Mouse (Mus musculus) cortical plate, adult 2 months (tissue): Measurements from ENCODE around the gene Unc5a. TPM values are rescaled to one million over a fixed set of nuclear protein-coding genes. Genes with fewer than 3 reads are reported as not detected.
A peak's percentile ranks its signal among the peaks of the same experiment; 100 is the strongest.

ENCODE experiments used
- H3K27ac ChIP-seq: fragments of 200-500 bp; 2 replicates; pipeline ENCODE4 v1.5.1; 2012; ENCODE audit warnings: low read length, control low read depth, inconsistent platforms; ENCODE audit not compliant: insufficient read depth
- H3K4me1 ChIP-seq: fragments of 200-500 bp; 2 replicates; pipeline ENCODE4 v1.6.1; 2011; ENCODE audit warnings: low read length; ENCODE audit not compliant: control insufficient read depth, insufficient read depth
- H3K4me3 ChIP-seq: fragments of 200-500 bp; 2 replicates; pipeline ENCODE4 v1.5.1; 2011; ENCODE audit warnings: mild to moderate bottlenecking, low read length, control low read depth; ENCODE audit not compliant: insufficient read depth
- CTCF ChIP-seq: fragments of 200-500 bp; IDR thresholded peaks from 2 replicates; pipeline ENCODE4 v1.5.1; 2011; ENCODE audit warnings: mild to moderate bottlenecking, control low read depth, low read length; ENCODE audit not compliant: insufficient read depth; ENCODE audit errors: extremely low read depth
- POLR2A ChIP-seq: fragments of 200-500 bp; IDR thresholded peaks from 2 replicates; pipeline ENCODE4 v1.6.1; 2011; ENCODE audit warnings: mild to moderate bottlenecking, low read length, control low read depth; ENCODE audit not compliant: insufficient read depth; ENCODE audit errors: extremely low read depth
- polyA plus RNA-seq: library from polyadenylated mRNA; depleted of rRNA; stranded (reverse); fragments of >200 nt; gene quantifications from 2 replicates; pipeline ENCODE4 v1.2.3, GENCODE M21; 2012

Gene Unc5a
- polyA plus RNA-seq, 1 experiment: 62.2 TPM

- Histone ChIP-seq H3K27ac (no peak overlapping the region), H3K4me1 (no peaks in the 10 kb centered on the region; the same call in 1 of the 2 replicates), H3K4me3 (no peak overlapping the region)
- TF ChIP-seq POLR2A (no peak), CTCF (no peak)
These were observed 46.0 kb downstream of the Unc5a start for GRCm38 (mm10) chr13:54995161-54995560.

DNA sequence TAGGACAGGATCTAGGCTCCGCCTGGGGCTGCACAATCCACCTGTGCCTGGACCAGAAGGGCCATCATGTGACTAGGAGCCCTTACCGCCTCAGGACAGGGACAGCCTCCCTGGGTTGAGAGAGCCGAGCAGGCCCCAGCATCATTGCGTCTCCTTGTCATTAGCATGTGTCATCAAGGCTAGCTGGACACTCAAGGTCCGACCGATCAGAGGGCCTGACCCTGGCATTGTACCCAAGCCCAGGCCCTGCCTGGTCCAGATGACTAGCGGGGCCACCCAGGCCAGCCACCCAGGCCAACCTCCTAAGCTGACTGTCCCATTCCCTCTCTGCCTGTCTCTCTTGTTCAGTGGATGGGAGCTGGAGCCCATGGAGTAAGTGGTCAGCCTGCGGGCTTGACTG is 48.4 kb downstream of the Unc5a start:
- Histone ChIP-seq H3K27ac (no peak overlapping the region), H3K4me3 (no peak overlapping the region), H3K4me1 (peaks cover 2% of the 10 kb centered on the region; the same call in 1 of the 2 replicates)
- TF ChIP-seq POLR2A (no peak), CTCF (no peak)

DNA sequence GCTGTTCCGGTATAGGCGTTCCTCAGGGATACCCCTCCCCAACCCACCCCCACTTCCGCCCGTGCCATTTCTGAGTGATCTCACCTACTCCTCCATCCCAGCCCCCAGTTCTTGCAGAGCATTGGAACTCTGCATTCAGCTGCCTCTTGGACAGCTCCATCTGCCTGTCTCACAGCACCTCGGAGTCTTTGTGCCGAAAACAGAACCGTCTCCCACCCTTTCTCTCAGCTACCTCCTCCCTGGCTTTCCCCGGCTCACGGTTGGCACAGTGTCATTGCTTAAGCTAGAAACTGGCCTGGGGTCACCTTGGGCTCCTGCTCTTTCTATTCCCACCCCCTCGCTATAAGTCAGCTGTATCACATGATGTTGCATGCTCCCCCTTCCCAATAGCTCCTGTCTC is 51.2 kb downstream of the Unc5a start:
- peaks cover 2% of the 10 kb centered on the region; the same call in 1 of the 2 replicates for H3K4me1 ChIP-seq
- H3K4me3 ChIP-seq: no peak overlapping the region
- no peak for TF ChIP-seq CTCF
- TF ChIP-seq POLR2A: no peak
- H3K27ac ChIP-seq: no peak overlapping the region; the same call in 1 of the 2 replicates

DNA sequence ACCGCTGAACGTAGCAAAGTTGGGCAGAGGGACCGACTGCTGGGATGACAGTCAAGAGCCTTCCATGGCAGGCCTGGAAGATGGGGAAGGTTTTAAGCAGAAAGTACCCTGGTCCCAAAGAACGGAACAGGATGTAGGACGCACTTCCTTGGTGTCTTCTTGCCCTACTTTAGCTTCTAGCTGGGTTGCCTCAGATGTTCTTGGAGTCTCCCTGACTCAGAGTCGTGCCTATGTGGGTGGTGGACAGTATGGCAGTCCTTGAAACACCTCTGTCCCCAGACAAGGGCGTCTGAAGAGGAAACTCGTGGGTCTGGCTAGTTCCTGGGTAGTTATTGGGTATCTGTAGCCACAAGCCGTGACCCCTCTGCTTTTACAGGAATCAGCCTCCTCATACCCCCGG is 52.9 kb downstream of the Unc5a start:
- TF ChIP-seq CTCF: no peak
- no peak for TF ChIP-seq POLR2A
- Histone ChIP-seq H3K27ac (no peak overlapping the region), H3K4me1 (peaks cover 2% of the 10 kb centered on the region; the same call in 1 of the 2 replicates), H3K4me3 (no peak overlapping the region)

DNA sequence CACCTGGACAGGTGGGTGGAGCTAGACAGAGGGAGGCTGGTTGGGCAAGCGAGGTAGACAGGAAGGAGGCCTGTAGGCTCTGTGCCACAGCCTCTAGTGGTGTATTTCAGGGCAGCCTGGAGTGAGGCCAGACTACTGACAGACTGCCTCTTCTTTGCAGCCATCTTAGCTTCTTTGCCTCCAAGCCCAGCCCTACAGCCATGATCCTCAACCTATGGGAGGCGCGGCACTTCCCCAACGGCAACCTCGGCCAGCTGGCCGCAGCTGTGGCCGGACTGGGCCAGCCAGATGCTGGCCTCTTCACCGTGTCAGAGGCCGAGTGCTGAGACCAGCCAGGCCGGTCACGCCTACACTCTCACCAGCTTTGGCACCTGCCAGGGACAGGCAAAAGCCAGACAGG is 55.4 kb downstream of the Unc5a start:
- no peak overlapping the region for H3K4me3 ChIP-seq
- no peak overlapping the region for H3K27ac ChIP-seq
- TF ChIP-seq POLR2A (no peak), CTCF (no peak)
- peaks cover 4% of the 10 kb centered on the region for H3K4me1 ChIP-seq

- no peak overlapping the region for H3K4me3 ChIP-seq
- peaks cover 3% of the 10 kb centered on the region; the same call in 1 of the 2 replicates for H3K4me1 ChIP-seq
- no peak for TF ChIP-seq CTCF
- no peak for TF ChIP-seq POLR2A
- no peak overlapping the region for H3K27ac ChIP-seq
These were observed 56.6 kb downstream of the Unc5a start for GRCm38 (mm10) chr13:55005691-55006414.

DNA sequence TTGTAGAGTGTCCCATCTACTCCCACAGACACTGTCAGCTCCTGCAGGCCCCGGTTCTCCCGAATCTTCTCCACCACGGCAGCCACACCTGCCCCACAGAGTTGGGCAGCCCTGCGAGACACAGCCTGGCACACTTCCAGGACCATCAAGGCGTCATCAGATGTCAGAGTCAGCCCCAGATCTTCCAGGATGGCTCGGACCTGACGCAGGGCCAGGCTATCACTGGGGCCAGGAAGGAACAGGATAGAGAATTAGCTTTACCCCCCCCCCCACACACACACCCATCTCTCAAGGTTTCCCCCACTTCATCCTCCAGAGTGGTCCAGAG is 57.2 kb downstream of the Unc5a start:
- Histone ChIP-seq H3K4me3 (no peak overlapping the region), H3K27ac (no peak overlapping the region), H3K4me1 (peaks cover 2% of the 10 kb centered on the region; the same call in 1 of the 2 replicates)
- TF ChIP-seq CTCF (no peak), POLR2A (no peak)

DNA sequence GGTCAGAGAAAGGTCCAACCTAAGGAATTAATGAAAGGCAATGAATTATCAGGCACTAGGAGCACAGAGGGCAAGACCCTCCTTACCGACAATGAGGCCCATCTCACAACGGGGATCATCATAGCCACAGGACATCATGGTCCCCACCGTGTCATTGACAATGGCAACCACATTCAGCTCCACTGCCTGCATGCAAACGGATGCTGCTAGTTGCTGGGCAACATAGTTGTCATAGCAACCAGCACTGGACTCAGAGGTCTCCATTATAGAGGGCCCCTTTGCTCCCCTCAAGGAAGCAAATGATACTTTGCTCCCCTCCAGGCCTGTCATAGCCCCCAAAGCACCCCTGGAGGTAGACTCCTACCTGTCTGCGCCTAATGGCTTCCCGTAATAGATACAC is 59.4 kb downstream of the Unc5a start:
- Histone ChIP-seq H3K4me1 (peaks cover 2% of the 10 kb centered on the region; the same call in 1 of the 2 replicates), H3K4me3 (no peak overlapping the region), H3K27ac (no peak overlapping the region)
- TF ChIP-seq POLR2A (no peak), CTCF (no peak)

GRCm38 (mm10) chr13:55011103-55011502 is 61.9 kb downstream of the Unc5a start:
- TF ChIP-seq CTCF: no peak
- no peak for TF ChIP-seq POLR2A
- Histone ChIP-seq H3K27ac (no peak overlapping the region), H3K4me3 (no peak overlapping the region), H3K4me1 (peaks cover 2% of the 10 kb centered on the region; the same call in 1 of the 2 replicates)

DNA sequence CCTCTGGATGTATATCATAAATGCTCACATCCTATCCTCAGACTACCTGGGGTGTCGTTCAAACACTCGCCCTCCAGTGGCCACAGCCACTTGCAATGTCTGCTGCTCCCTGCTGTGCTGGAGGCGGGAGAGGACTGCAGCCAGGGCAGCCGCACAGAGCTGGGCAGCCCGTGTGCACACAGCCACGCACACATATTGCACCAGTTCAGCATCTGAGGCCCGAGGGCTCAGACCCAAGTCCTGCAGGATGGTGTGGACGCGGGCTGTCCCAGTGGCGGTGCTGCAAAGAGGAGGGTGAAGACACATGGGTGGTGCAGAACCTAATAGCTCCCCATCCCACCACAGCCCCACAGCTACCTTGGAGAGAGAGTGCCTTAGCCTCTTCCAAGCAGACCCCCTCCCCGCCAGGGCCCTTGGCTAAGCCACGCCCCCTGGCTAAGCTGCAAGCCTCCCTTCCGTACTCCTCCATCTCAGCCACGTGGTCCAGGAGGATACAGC is 62.8 kb downstream of the Unc5a start:
- no peak for TF ChIP-seq POLR2A
- TF ChIP-seq CTCF: 0 out of 2 replicates have a peak, but pooled peaks have one; percentile 16

More for the DNA sequence above, 62.8 kb downstream of the Unc5a start:
- no peak overlapping the region for H3K4me3 ChIP-seq
- no peak overlapping the region for H3K27ac ChIP-seq
- peaks cover 2% of the 10 kb centered on the region; the same call in 1 of the 2 replicates for H3K4me1 ChIP-seq
